Mouse (Mus musculus): ENCODE results near the gene Tuba1c. TPM values are rescaled to one million over a fixed set of nuclear protein-coding genes. Genes with fewer than 3 reads are reported as not detected.
A peak's percentile ranks its signal among the peaks of the same experiment; 100 is the strongest.

Gene Tuba1c
- polyA plus RNA-seq, 1 experiment from 2014 or later: 135 TPM

DNA sequence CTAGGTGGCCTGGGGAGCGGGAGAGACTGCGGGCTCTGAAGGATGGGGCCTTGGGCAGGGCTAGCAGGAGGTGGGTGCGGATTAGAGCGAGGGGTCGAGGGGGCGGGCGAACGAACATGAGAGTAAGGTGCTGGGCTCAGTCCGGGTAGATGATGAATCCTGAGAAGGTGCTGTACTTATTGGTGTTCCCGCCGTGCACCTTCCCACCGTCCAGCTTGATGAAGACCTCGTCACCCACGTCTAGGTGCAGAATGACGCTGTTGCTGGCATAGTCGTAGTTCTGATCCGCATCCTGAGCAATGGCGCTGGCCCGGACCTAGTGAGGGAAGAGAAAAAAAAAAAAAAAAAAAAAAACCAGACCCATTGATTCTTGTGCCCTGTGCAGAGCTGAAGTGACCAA, 54.9 kb downstream of the Tuba1c start:
- Histone ChIP-seq H3K4me2 (peak overlapping the region; percentile 47), H3K27ac (ENCODE audit: poor library complexity, severe bottlenecking) (no peak overlapping the region), H3K9me3 (replicated peaks) (no peaks in the 10 kb centered on the region), H3K36me3 (peaks cover 35% of the 10 kb centered on the region), H3K4me1 (replicated peaks) (peaks cover 23% of the 10 kb centered on the region), H3K9ac (0 out of 2 replicates have a peak overlapping the region, but pooled peaks have one; percentile 29), H3K4me3 (peak overlapping the region; percentile 17; the same call in 1 of the 2 replicates), H3K27me3 (replicated peaks) (peaks cover 64% of the 10 kb centered on the region)
- ATAC-seq (ENCODE audit: insufficient number of reproducible peaks, low FRiP score): no peak
- WGBS: 9% methylated on average over 19 of the region's 19 CpGs

DNA sequence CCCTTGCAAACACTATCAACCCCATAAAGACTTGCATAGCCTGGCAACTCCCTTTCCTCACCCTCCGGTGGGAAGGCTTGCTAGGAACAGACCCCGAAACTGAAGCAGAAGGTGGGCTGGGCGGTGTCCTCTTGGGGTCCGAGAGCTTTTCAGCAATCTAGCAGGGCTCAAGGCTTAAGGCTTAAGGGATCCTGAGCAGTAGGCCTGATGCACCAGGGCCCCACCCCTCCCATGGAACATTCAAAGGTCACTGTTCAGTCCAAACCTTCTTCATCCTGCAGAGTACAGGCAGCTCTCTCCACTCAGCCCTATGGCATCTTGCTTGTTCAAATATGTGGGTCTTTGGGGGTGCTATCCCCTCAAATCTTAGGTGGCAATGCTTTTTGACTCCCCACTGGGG, 56.3 kb downstream of the Tuba1c start:
- Histone ChIP-seq H3K27me3 (replicated peaks) (peaks cover 78% of the 10 kb centered on the region), H3K36me3 (peaks cover 26% of the 10 kb centered on the region), H3K9me3 (replicated peaks) (no peaks in the 10 kb centered on the region), H3K9ac (no peak overlapping the region), H3K27ac (ENCODE audit: poor library complexity, severe bottlenecking) (no peak overlapping the region), H3K4me2 (no peak overlapping the region), H3K4me1 (replicated peaks) (peaks cover 23% of the 10 kb centered on the region), H3K4me3 (no peak overlapping the region)
- ATAC-seq (ENCODE audit: insufficient number of reproducible peaks, low FRiP score): no peak
- WGBS: 72% methylated on average over 4 of the region's 4 CpGs

DNA sequence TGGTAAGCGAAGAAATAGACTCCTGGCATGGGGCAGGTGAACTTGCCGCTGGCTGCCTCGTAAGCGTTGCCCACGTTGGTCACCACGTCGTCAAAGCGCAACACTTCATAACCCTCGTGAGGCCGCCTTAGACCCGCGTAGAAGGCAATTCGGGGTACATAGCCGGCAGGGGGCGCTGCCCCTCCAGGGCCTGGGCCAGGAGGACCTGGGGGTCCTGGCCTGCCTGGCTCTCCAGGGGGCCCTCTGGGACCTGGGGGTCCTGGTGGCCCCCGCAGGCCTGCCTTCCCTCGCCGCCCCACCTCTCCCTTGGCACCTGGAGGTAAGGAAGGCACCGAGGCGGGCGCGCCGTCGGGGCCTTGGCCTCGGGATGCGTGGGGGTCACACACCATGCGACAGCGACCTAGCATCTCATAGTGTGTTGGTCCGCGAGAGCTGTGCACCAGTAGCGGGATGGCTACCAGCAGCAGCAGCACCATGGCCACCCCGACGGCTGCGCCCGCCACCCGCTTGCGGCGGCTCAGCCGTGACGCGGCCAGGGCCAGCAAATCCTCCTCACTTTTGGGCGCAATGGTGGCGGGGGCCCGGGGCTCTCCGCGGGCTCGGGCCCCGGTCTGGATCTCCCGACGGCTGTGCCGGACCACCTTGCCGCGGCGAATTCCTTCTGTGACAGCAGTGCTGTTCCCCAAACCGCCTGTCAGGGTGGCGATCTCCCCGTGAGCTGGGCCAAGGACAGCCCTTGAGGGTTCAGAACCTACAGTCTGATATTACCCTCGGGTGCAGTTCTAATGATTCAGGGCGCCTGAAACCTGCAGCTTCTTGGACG, 57.8 kb downstream of the Tuba1c start, which contains the start of gene C1ql4:
Gene C1ql4, minus strand, starts transcription at position 565 of the 823 bp plus-strand sequence.
- Histone ChIP-seq H3K36me3 (peaks cover 13% of the 10 kb centered on the region), H3K4me3 (peak within 1 kb of the TSS; percentile 31), H3K27me3 (replicated peaks) (peaks cover 90% of the 10 kb centered on the region), H3K4me2 (peak within 1 kb of the TSS; percentile 59), H3K9ac (no peak within 1 kb of the TSS), H3K4me1 (replicated peaks) (peaks cover 23% of the 10 kb centered on the region), H3K9me3 (replicated peaks) (no peaks in the 10 kb centered on the region), H3K27ac (ENCODE audit: poor library complexity, severe bottlenecking) (no peak within 1 kb of the TSS)
- no peak for ATAC-seq (ENCODE audit: insufficient number of reproducible peaks, low FRiP score)
- 9% methylated on average over 60 of the region's 60 CpGs for WGBS

Small RNAs within 50 kb of the gene (microRNA-seq; reads per million reads assigned to microRNA genes)
- 0.71 reads per million for gene Mir6960

Other genes starting within 250 kb of the Tuba1c start
- not detected in 2 replicates for gene Wnt1, start 240.0 kb upstream of the Tuba1c start, polyA plus RNA-seq (2016; fragmentation: Nextera tagmentation; extraction: Ambion mirVana)
- 0.04 and 0.14 TPM in 2 replicates for gene Ddn, start 220.4 kb upstream of the Tuba1c start, polyA plus RNA-seq (2016; fragmentation: Nextera tagmentation; extraction: Ambion mirVana)
- 81.5 and 83.5 TPM in 2 replicates for gene Prkag1, start 198.4 kb upstream of the Tuba1c start, polyA plus RNA-seq (2016; fragmentation: Nextera tagmentation; extraction: Ambion mirVana)
- 9.2 and 10.3 TPM in 2 replicates for gene Kmt2d, start 158.7 kb upstream of the Tuba1c start, polyA plus RNA-seq (2016; fragmentation: Nextera tagmentation; extraction: Ambion mirVana)
- 4.3 and 6.1 TPM in 2 replicates for gene Rhebl1, start 135.4 kb upstream of the Tuba1c start, polyA plus RNA-seq (2016; fragmentation: Nextera tagmentation; extraction: Ambion mirVana)
- gene Dhh, start 131.4 kb upstream of the Tuba1c start, polyA plus RNA-seq (2016; fragmentation: Nextera tagmentation; extraction: Ambion mirVana): 4.5 and 4.6 TPM in 2 replicates
- gene Lmbr1l, start 111.7 kb upstream of the Tuba1c start, polyA plus RNA-seq (2016; fragmentation: Nextera tagmentation; extraction: Ambion mirVana): 16.9 and 17.2 TPM in 2 replicates
- gene Tuba1b, start 95.3 kb upstream of the Tuba1c start, polyA plus RNA-seq (2016; fragmentation: Nextera tagmentation; extraction: Ambion mirVana): 1,481 and 1,517 TPM in 2 replicates
- not detected in 2 replicates for gene Gm49450, start 76.3 kb upstream of the Tuba1c start, polyA plus RNA-seq (2016; fragmentation: Nextera tagmentation; extraction: Ambion mirVana)
- gene Tuba1a, start 76.2 kb upstream of the Tuba1c start, polyA plus RNA-seq (2016; fragmentation: Nextera tagmentation; extraction: Ambion mirVana): 1,110 and 1,118 TPM in 2 replicates
- gene Prph, start 25.3 kb downstream of the Tuba1c start, polyA plus RNA-seq (2016; fragmentation: Nextera tagmentation; extraction: Ambion mirVana): 0.22 and 0.50 TPM in 2 replicates
- gene Troap, start 44.7 kb downstream of the Tuba1c start, polyA plus RNA-seq (2016; fragmentation: Nextera tagmentation; extraction: Ambion mirVana): 27.2 and 28.0 TPM in 2 replicates
- gene C1ql4, start 57.9 kb downstream of the Tuba1c start, polyA plus RNA-seq (2016; fragmentation: Nextera tagmentation; extraction: Ambion mirVana): 0.34 and 0.46 TPM in 2 replicates
- gene Dnajc22, start 63.3 kb downstream of the Tuba1c start, polyA plus RNA-seq (2016; fragmentation: Nextera tagmentation; extraction: Ambion mirVana): 1.2 TPM in 2 replicates
- 57.2 and 58.5 TPM in 2 replicates for gene Spats2, start 96.0 kb downstream of the Tuba1c start, polyA plus RNA-seq (2016; fragmentation: Nextera tagmentation; extraction: Ambion mirVana)
- gene Kcnh3, start 195.0 kb downstream of the Tuba1c start, polyA plus RNA-seq (2016; fragmentation: Nextera tagmentation; extraction: Ambion mirVana): 0.10 and 0.24 TPM in 2 replicates
- 143 and 152 TPM in 2 replicates for gene Mcrs1, start 222.1 kb downstream of the Tuba1c start, polyA plus RNA-seq (2016; fragmentation: Nextera tagmentation; extraction: Ambion mirVana)

Measured in heart, embryonic 12.5 days (tissue).